Mouse (Mus musculus): ENCODE results near the gene Pigg.

- TF ChIP-seq POLR2A (IDR thresholded peaks at IDR 0.05; ENCODE audit: borderline replicate concordance, extremely low read depth, low read depth, low read length): no peak
- no peak for TF ChIP-seq CTCF (IDR thresholded peaks at IDR 0.05; ENCODE audit: insufficient read depth, low read length)
These were observed 77.3 kb downstream of the Pigg start for GRCm38 (mm10) chr5:108389744-108390143.

Measured in lung, adult 2 months (tissue).